Mouse (Mus musculus) kidney, embryonic 16.5 days (tissue): Measurements from ENCODE around the gene Coq8a. TPM values are rescaled to one million over a fixed set of nuclear protein-coding genes. Genes with fewer than 3 reads are reported as not detected.

ENCODE experiments used
- ATAC-seq: fragments of 200-750 bp; cut with Nextera tagmentation; 2 replicates; pipeline ENCODE4 v1.8.0; 2017; ENCODE audit warnings: moderate TSS enrichment; ENCODE audit not compliant: low FRiP score, low TSS enrichment
- H3K27ac ChIP-seq: fragments of 300-500 bp; sonication (generic); 2 replicates; pipeline ENCODE4 v1.5.1; 2014; ENCODE audit warnings: low read length
- H3K27me3 ChIP-seq: fragments of 300-500 bp; sonication (generic); 2 replicates; pipeline ENCODE4 v1.6.1; 2014; ENCODE audit warnings: low read length, control low read depth, mixed read lengths; ENCODE audit not compliant: insufficient read depth
- H3K36me3 ChIP-seq: fragments of 300-500 bp; sonication (generic); 2 replicates; pipeline ENCODE4 v1.6.1; 2014; ENCODE audit warnings: low read length, control low read depth, mixed read lengths; ENCODE audit not compliant: insufficient read depth
- H3K4me1 ChIP-seq: fragments of 300-500 bp; sonication (generic); 2 replicates; pipeline ENCODE4 v1.6.1; 2014; ENCODE audit warnings: low read length, control low read depth, mixed read lengths; ENCODE audit not compliant: insufficient read depth
- H3K4me2 ChIP-seq: fragments of 300-500 bp; sonication (generic); replicated peaks from 2 replicates; pipeline ENCODE4 v1.6.1; 2014; ENCODE audit warnings: low read depth, low read length
- H3K4me3 ChIP-seq: fragments of 300-500 bp; sonication (generic); 2 replicates; pipeline ENCODE4 v1.5.1; 2014; ENCODE audit warnings: mild to moderate bottlenecking, low read length
- H3K9ac ChIP-seq: fragments of 300-500 bp; sonication (generic); replicated peaks from 2 replicates; pipeline ENCODE4 v1.6.1; 2014; ENCODE audit warnings: low read length
- H3K9me3 ChIP-seq: fragments of 300-500 bp; sonication (generic); 2 replicates; pipeline ENCODE4 v1.6.1; 2016; ENCODE audit warnings: low read length, control low read depth
- WGBS: fragments of 180-500 bp; shearing (Covaris S2); extraction: QIAGEN DNeasy Blood & Tissue Kit; methylation state at CpG from one replicate; pipeline ENCODE4 v1.1.7; 2014; 5-methylcytosine and 5-hydroxymethylcytosine counted together
- polyA plus RNA-seq: library from polyadenylated mRNA; unstranded; fragments of >200 nt; fragmentation: Nextera tagmentation; extraction: Ambion mirVana; gene quantifications from 2 replicates; pipeline ENCODE4 v1.2.1, GENCODE M21; 2015

Coq8a gene
- polyA plus RNA-seq, result 17.7 and 21.8 TPM in 2 replicates

GRCm38 (mm10) chr1:180198959-180199714 lies at the start of gene Coq8a:
Coq8a (minus strand) TSS chr1:180199602.
- no peak within 1 kb of the TSS for H3K27ac ChIP-seq
- WGBS, result 63% methylated on average over 4 of the region's 4 CpGs
- no peaks in the 10 kb centered on the region for H3K36me3 ChIP-seq
- peaks cover 1% of the 10 kb centered on the region; the same call in 1 of the 2 replicates for H3K9me3 ChIP-seq
- no peak within 1 kb of the TSS for H3K4me3 ChIP-seq
- peaks cover 7% of the 10 kb centered on the region for H3K4me1 ChIP-seq
- H3K4me2 ChIP-seq, result no peak within 1 kb of the TSS
- no peak for ATAC-seq
- no peak within 1 kb of the TSS for H3K9ac ChIP-seq
- no peaks in the 10 kb centered on the region for H3K27me3 ChIP-seq

GRCm38 (mm10) chr1:180248593-180249146 lies 49.3 kb upstream of the Coq8a start:
- WGBS, result 80% methylated on average over 7 of the region's 7 CpGs
- no peak for ATAC-seq
- H3K27ac ChIP-seq, result no peak overlapping the region

DNA sequence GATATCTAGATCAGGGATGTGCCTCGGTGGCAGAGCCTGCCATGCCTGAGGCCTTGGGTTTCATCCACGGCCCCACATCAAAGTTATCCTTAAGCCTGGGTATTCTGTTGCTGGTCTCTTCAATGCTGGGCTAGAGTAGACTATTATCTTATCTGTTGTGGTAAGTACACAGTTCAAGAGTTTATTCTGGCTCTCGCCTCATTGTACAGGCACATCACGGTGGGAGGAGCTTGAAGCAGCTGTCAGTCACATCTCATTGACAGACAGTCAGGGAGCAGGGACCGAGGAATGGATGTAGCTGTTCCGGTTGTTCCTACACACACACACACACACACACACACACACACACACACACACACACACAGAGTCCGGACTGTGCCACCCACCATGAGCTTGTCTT lies 48.5 kb upstream of the Coq8a start:
- Histone ChIP-seq H3K9ac (no peak overlapping the region), H3K36me3 (no peaks in the 10 kb centered on the region; the same call in 1 of the 2 replicates), H3K9me3 (no peaks in the 10 kb centered on the region), H3K4me1 (peaks cover 10% of the 10 kb centered on the region), H3K27ac (no peak overlapping the region), H3K27me3 (no peaks in the 10 kb centered on the region), H3K4me2 (no peak overlapping the region), H3K4me3 (no peak overlapping the region)
- no peak for ATAC-seq
- 85% methylated on average over 7 of the region's 7 CpGs for WGBS

More at GRCm38 (mm10) chr1:180248593-180249146, 49.3 kb upstream of the Coq8a start:
- Histone ChIP-seq H3K9ac (no peak overlapping the region), H3K4me2 (no peak overlapping the region), H3K27me3 (no peaks in the 10 kb centered on the region), H3K9me3 (no peaks in the 10 kb centered on the region), H3K4me1 (peaks cover 11% of the 10 kb centered on the region), H3K36me3 (no peaks in the 10 kb centered on the region; the same call in 1 of the 2 replicates), H3K4me3 (no peak overlapping the region)

DNA sequence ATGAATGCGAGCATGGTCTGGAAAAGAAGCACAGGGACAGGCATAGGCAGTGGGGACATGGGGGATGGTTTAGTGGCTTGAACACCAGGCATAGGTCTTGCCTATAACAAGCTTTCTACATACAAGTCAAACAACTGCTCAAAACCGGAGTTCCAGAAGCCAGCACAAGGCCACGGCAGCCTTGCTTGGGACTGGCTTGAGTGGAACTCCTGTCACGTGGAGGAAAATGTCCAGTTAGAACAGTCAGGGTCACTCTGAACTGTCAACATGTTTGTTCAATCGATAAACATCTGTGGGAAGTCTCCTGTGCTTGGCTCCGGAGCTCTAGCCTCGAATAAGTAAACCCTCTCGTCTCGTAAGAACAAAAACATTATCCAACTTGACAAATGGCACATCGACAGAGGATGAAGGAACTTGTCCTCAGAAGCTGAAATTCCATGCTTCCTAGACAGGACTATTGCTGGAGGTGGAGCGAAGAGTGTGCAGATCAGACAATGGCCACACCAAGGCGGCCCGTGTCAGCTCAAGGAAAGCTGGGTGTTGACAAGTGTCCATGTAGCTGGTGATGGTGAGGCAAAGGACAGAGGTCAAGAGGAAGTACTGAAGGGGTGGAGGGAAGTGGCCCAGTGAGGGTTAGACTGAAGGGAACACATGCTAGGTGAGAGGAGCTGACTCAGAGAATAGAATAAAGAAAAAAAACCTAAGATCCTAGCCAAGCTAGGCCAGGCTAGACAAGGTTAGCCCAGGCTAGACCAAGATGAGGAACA lies 46.5 kb upstream of the Coq8a start:
- H3K27ac ChIP-seq, result no peak overlapping the region
- no peak for ATAC-seq
- 70% methylated on average over 13 of the region's 13 CpGs for WGBS

GRCm38 (mm10) chr1:180231729-180232128 lies 32.3 kb upstream of the Coq8a start:
- H3K27me3 ChIP-seq, result no peaks in the 10 kb centered on the region
- ATAC-seq, result no peak
- 0 out of 2 replicates have a peak, but pooled peaks cover 3% of the 10 kb centered on the region for H3K4me1 ChIP-seq
- H3K4me3 ChIP-seq, result no peak overlapping the region
- no peak overlapping the region for H3K27ac ChIP-seq
- H3K36me3 ChIP-seq, result no peaks in the 10 kb centered on the region
- WGBS, result 38% methylated on average over 3 of the region's 3 CpGs
- no peaks in the 10 kb centered on the region; the same call in 1 of the 2 replicates for H3K9me3 ChIP-seq
- H3K9ac ChIP-seq, result no peak overlapping the region
- H3K4me2 ChIP-seq, result no peak overlapping the region

More for the DNA sequence above, 46.5 kb upstream of the Coq8a start:
- peaks cover 10% of the 10 kb centered on the region for H3K4me1 ChIP-seq
- no peak overlapping the region for H3K4me3 ChIP-seq
- H3K27me3 ChIP-seq, result no peaks in the 10 kb centered on the region
- H3K9ac ChIP-seq, result no peak overlapping the region
- no peak overlapping the region for H3K4me2 ChIP-seq
- H3K9me3 ChIP-seq, result no peaks in the 10 kb centered on the region
- no peaks in the 10 kb centered on the region; the same call in 1 of the 2 replicates for H3K36me3 ChIP-seq

- no peaks in the 10 kb centered on the region; the same call in 1 of the 2 replicates for H3K9me3 ChIP-seq
- no peak overlapping the region for H3K4me2 ChIP-seq
- ATAC-seq, result no peak
- H3K36me3 ChIP-seq, result no peaks in the 10 kb centered on the region
- no peak overlapping the region for H3K4me3 ChIP-seq
- no peaks in the 10 kb centered on the region for H3K27me3 ChIP-seq
- no peak overlapping the region for H3K27ac ChIP-seq
- 35% methylated on average over 2 of the region's 2 CpGs for WGBS
- H3K9ac ChIP-seq, result no peak overlapping the region
- H3K4me1 ChIP-seq, result peaks cover 10% of the 10 kb centered on the region; the same call in 1 of the 2 replicates
Measured at GRCm38 (mm10) chr1:180230580-180230979, 31.2 kb upstream of the Coq8a start.

DNA sequence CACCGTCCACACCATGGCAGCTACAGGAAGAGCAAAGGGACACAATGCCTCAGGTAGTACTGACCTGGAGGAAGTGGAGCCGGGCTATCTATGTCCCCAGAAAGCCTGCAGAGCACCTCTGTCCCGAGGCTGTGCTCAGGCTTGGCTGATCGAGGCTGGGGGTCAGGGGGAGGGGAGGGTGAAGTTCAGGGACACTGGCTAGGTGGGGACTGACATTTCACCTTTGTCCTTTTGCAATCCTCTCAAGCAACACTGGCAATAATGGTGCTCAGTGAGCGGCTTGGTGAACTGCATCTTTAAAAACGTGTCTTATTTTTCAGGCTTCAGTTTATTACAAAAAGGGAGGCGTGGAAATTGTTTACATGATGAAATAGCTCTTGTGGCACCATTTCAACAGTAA lies 30.5 kb upstream of the Coq8a start:
- H3K27me3 ChIP-seq, result no peaks in the 10 kb centered on the region
- H3K9me3 ChIP-seq, result no peaks in the 10 kb centered on the region; the same call in 1 of the 2 replicates
- 76% methylated on average over 7 of the region's 7 CpGs for WGBS
- no peak overlapping the region for H3K4me2 ChIP-seq
- no peak overlapping the region for H3K4me3 ChIP-seq
- no peak overlapping the region for H3K27ac ChIP-seq
- ATAC-seq, result no peak
- H3K36me3 ChIP-seq, result no peaks in the 10 kb centered on the region
- peaks cover 14% of the 10 kb centered on the region; the same call in 1 of the 2 replicates for H3K4me1 ChIP-seq
- no peak overlapping the region for H3K9ac ChIP-seq

GRCm38 (mm10) chr1:180228854-180229253 lies 29.5 kb upstream of the Coq8a start:
- no peaks in the 10 kb centered on the region; the same call in 1 of the 2 replicates for H3K9me3 ChIP-seq
- no peak overlapping the region for H3K4me3 ChIP-seq
- no peaks in the 10 kb centered on the region for H3K36me3 ChIP-seq
- no peaks in the 10 kb centered on the region for H3K27me3 ChIP-seq
- no peak overlapping the region for H3K4me2 ChIP-seq
- WGBS, result 84% methylated on average over 12 of the region's 12 CpGs
- H3K4me1 ChIP-seq, result peaks cover 14% of the 10 kb centered on the region; the same call in 1 of the 2 replicates
- ATAC-seq, result no peak
- no peak overlapping the region for H3K27ac ChIP-seq
- no peak overlapping the region for H3K9ac ChIP-seq

DNA sequence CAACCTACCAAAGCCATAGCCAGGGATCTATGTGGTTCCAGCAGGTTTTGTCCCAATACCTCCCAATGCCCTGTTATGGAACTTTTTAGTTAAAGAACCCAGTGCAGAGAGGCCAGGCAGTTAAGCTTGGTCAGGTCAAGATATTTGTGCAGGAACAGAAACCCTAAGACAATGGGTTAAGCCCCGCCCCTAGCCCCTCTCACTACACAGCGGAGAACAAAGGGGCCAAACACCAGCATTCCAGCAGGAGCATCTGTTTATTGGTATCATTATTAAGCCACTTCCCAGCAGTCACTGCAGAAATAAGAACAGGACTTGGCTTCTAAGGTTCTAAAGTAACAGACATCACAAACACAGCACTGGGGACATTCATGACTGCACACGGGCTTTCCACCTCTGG lies 27.4 kb upstream of the Coq8a start:
- WGBS, result 75% methylated on average over 3 of the region's 3 CpGs
- Histone ChIP-seq H3K9ac (no peak overlapping the region), H3K27me3 (no peaks in the 10 kb centered on the region), H3K27ac (peak overlapping the region; percentile 66), H3K36me3 (no peaks in the 10 kb centered on the region), H3K4me1 (peaks cover 12% of the 10 kb centered on the region; the same call in 1 of the 2 replicates), H3K9me3 (no peaks in the 10 kb centered on the region; the same call in 1 of the 2 replicates), H3K4me2 (peak overlapping the region; percentile 67), H3K4me3 (peak overlapping the region; percentile 48; the same call in 1 of the 2 replicates)
- no peak for ATAC-seq
